Mouse (Mus musculus): ENCODE data around the gene Agbl4.

GRCm38 (mm10) chr4:111522974-111523373, 1125.5 kb downstream of the Agbl4 start:
- TF ChIP-seq CTCF (IDR thresholded peaks at IDR 0.05; ENCODE audit: insufficient read depth, low read length): no peak
- TF ChIP-seq POLR2A (IDR thresholded peaks at IDR 0.05; ENCODE audit: borderline replicate concordance, extremely low read depth, low read depth, low read length): no peak
